Mouse (Mus musculus): ENCODE data around the gene Tmprss11c. TPM values are rescaled to one million over a fixed set of nuclear protein-coding genes. Genes with fewer than 3 reads are reported as not detected.

Gene Tmprss11c
- total RNA-seq (2023; ENCODE audit: inconsistent age): not detected in 4 replicates

GRCm38 (mm10) chr5:86289208-86289607 lies at the start of gene Tmprss11c:
Gene Tmprss11c, minus strand, starts transcription at chr5:86289308.

GRCm38 (mm10) chr5:86197801-86198200 lies 91.3 kb downstream of the Tmprss11c start, which contains the start of gene Gnrhr:
Gene Gnrhr, minus strand, starts transcription at chr5:86197901.

Other genes with a start within 250 kb of the Tmprss11c start
- gene Cenpc1, start 223.7 kb downstream of the Tmprss11c start, total RNA-seq (2023; ENCODE audit: inconsistent age): 22.6 to 29.4 TPM (median 26.4 TPM) in 4 replicates
- gene Stap1, start 217.6 kb downstream of the Tmprss11c start, total RNA-seq (2023; ENCODE audit: inconsistent age): 222 to 299 TPM (median 252 TPM) in 4 replicates
- 20.8 to 24.1 TPM (median 21.0 TPM) in 4 replicates for gene Uba6, start 116.5 kb downstream of the Tmprss11c start, total RNA-seq (2023; ENCODE audit: inconsistent age)
- not detected in 4 replicates for gene Gnrhr, start 91.4 kb downstream of the Tmprss11c start, total RNA-seq (2023; ENCODE audit: inconsistent age)
- not detected in 4 replicates for gene Tmprss11d, start 84.1 kb upstream of the Tmprss11c start, total RNA-seq (2023; ENCODE audit: inconsistent age)
- not detected in 4 replicates for gene Tmprss11a, start 179.7 kb upstream of the Tmprss11c start, total RNA-seq (2023; ENCODE audit: inconsistent age)
- gene Tmprss11g, start 229.3 kb upstream of the Tmprss11c start, total RNA-seq (2023; ENCODE audit: inconsistent age): not detected in 4 replicates

Data from B cell, adult (primary cell).